Mouse (Mus musculus): Measurements from ENCODE around the gene Ing2. TPM values are rescaled to one million over a fixed set of nuclear protein-coding genes. Genes with fewer than 3 reads are reported as not detected.

Gene Ing2
- polyA plus RNA-seq, 1 experiment from 2014 or later = 10.9 TPM

DNA sequence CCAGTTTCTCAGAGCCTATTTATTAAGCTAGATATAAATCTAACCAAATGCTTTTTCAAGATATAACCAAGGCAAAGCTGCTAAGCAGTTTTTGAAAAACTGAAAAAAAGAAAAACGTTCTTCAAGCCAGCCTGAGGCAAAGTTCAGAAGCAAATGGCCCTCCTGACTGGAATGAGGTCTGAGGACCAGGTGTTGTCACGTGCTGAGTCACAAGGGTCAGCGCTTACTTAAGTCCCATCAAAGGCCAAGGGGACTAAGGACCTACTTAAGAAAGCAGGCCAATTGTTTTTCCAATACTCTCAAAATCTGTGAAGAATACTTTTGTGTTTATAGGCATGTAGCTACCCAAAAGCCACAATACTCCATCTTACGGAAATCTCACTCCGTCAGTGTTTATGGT lies 12.2 kb downstream of the Ing2 start:
- no peak overlapping the region for H3K4me2 ChIP-seq (ENCODE audit: low read depth, low read length)
- 70% methylated on average over 5 of the region's 5 CpGs for WGBS
- H3K4me3 ChIP-seq (ENCODE audit: low read length) = no peak overlapping the region
- 0 out of 2 replicates have a peak, but pooled peaks have one; percentile 36 for ATAC-seq (ENCODE audit: low read depth)
- no peaks in the 10 kb centered on the region for H3K4me1 ChIP-seq (replicated peaks; ENCODE audit: control insufficient read depth, insufficient read depth, low read length)
- peaks cover 3% of the 10 kb centered on the region; the same call in 1 of the 2 replicates for H3K36me3 ChIP-seq (ENCODE audit: control insufficient read depth, insufficient read depth, low read length)
- H3K27me3 ChIP-seq (ENCODE audit: control insufficient read depth, insufficient read depth, low read depth, low read length) = no peaks in the 10 kb centered on the region
- no peak overlapping the region for H3K27ac ChIP-seq (ENCODE audit: low read length)
- H3K9me3 ChIP-seq (ENCODE audit: control insufficient read depth, low read length) = no peaks in the 10 kb centered on the region
- no peak overlapping the region for H3K9ac ChIP-seq (ENCODE audit: low read length)

DNA sequence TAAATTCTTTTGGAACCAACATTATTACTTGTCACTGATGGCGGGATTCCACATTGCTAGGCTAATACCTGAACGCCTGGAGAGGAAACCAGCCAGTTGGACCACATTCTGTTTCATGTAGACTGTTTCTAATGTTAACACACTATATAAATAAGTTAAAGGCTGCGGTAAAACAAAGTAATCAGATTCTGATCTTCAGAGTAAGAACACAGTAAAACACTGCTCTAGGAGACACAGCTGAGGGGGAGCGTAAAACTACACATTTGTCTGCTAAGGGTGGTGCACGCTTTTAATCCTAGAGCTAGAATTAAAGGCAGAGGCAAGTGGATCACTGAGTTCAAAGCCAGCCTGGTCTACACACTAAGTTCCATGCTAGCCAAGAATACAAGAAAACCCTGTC lies 12.6 kb downstream of the Ing2 start:
- WGBS = 71% methylated on average over 5 of the region's 5 CpGs
- peak; percentile 28; the same call in 1 of the 2 replicates for ATAC-seq (ENCODE audit: low read depth)

GRCm38 (mm10) chr8:47660394-47660793 lies 15.0 kb downstream of the Ing2 start:
- Histone ChIP-seq H3K4me2 (ENCODE audit: low read depth, low read length) (no peak overlapping the region), H3K4me1 (replicated peaks; ENCODE audit: control insufficient read depth, insufficient read depth, low read length) (no peaks in the 10 kb centered on the region), H3K27ac (ENCODE audit: low read length) (no peak overlapping the region), H3K9me3 (ENCODE audit: control insufficient read depth, low read length) (no peaks in the 10 kb centered on the region), H3K4me3 (ENCODE audit: low read length) (no peak overlapping the region), H3K27me3 (ENCODE audit: control insufficient read depth, insufficient read depth, low read depth, low read length) (no peaks in the 10 kb centered on the region), H3K36me3 (ENCODE audit: control insufficient read depth, insufficient read depth, low read length) (no peaks in the 10 kb centered on the region), H3K9ac (ENCODE audit: low read length) (no peak overlapping the region)
- 89% methylated on average over 7 of the region's 7 CpGs for WGBS
- ATAC-seq (ENCODE audit: low read depth) = no peak

More for the DNA sequence above, 12.6 kb downstream of the Ing2 start:
- Histone ChIP-seq H3K9me3 (ENCODE audit: control insufficient read depth, low read length) (no peaks in the 10 kb centered on the region), H3K27ac (ENCODE audit: low read length) (0 out of 2 replicates have a peak overlapping the region, but pooled peaks have one; percentile 45), H3K4me3 (ENCODE audit: low read length) (no peak overlapping the region), H3K4me2 (ENCODE audit: low read depth, low read length) (no peak overlapping the region), H3K36me3 (ENCODE audit: control insufficient read depth, insufficient read depth, low read length) (no peaks in the 10 kb centered on the region), H3K27me3 (ENCODE audit: control insufficient read depth, insufficient read depth, low read depth, low read length) (no peaks in the 10 kb centered on the region), H3K9ac (ENCODE audit: low read length) (no peak overlapping the region), H3K4me1 (replicated peaks; ENCODE audit: control insufficient read depth, insufficient read depth, low read length) (no peaks in the 10 kb centered on the region)

DNA sequence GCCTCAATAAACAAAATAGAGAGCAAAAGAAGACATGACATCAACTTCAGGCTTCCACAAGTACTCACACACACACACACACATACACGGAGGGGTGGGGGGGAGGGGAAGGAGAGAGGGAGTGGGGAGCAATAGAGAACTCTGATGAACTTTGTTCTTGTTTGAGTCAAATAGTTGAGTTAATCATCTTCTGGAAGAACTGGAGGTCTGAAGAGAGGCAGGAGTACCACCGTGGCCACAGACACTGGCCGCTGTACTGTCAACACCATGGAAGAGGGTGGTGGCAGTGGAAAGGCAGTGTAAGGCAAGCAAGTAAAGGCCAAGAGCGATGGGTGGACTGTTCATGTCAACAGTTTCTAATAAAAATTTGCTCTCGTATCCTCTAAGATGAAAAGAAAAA lies 15.9 kb downstream of the Ing2 start:
- H3K36me3 ChIP-seq (ENCODE audit: control insufficient read depth, insufficient read depth, low read length) = no peaks in the 10 kb centered on the region
- H3K9me3 ChIP-seq (ENCODE audit: control insufficient read depth, low read length) = no peaks in the 10 kb centered on the region
- no peak overlapping the region for H3K4me3 ChIP-seq (ENCODE audit: low read length)
- H3K27ac ChIP-seq (ENCODE audit: low read length) = no peak overlapping the region
- no peak for ATAC-seq (ENCODE audit: low read depth)
- H3K9ac ChIP-seq (ENCODE audit: low read length) = no peak overlapping the region
- 83% methylated on average over 5 of the region's 5 CpGs for WGBS
- H3K4me1 ChIP-seq (replicated peaks; ENCODE audit: control insufficient read depth, insufficient read depth, low read length) = no peaks in the 10 kb centered on the region
- no peaks in the 10 kb centered on the region for H3K27me3 ChIP-seq (ENCODE audit: control insufficient read depth, insufficient read depth, low read depth, low read length)
- H3K4me2 ChIP-seq (ENCODE audit: low read depth, low read length) = no peak overlapping the region

DNA sequence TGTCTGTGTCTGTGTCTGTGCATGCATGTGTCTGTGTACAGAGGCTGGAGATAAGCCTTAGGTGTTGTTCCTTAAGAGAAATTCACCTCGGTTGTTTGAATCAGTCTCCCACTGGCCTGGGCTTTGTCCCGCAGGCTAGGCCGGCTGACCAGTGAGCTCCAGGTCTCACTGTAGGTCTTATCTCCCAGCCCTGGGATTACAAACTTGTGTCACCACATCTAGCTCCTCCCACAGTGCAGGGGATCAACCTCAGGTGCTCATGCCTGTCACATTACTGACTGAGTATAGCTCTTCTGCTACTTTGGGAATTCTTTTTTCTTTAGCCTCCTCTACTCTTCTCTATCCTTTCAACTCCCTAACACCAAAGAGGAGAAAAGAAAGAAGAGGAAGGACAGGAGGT lies 20.9 kb downstream of the Ing2 start:
- no peak overlapping the region for H3K4me3 ChIP-seq (ENCODE audit: low read length)
- H3K36me3 ChIP-seq (ENCODE audit: control insufficient read depth, insufficient read depth, low read length) = no peaks in the 10 kb centered on the region
- no peaks in the 10 kb centered on the region for H3K4me1 ChIP-seq (replicated peaks; ENCODE audit: control insufficient read depth, insufficient read depth, low read length)
- ATAC-seq (ENCODE audit: low read depth) = no peak
- no peaks in the 10 kb centered on the region for H3K9me3 ChIP-seq (ENCODE audit: control insufficient read depth, low read length)
- no peak overlapping the region for H3K4me2 ChIP-seq (ENCODE audit: low read depth, low read length)
- no peak overlapping the region for H3K9ac ChIP-seq (ENCODE audit: low read length)
- 39% methylated on average over 3 of the region's 3 CpGs for WGBS
- no peaks in the 10 kb centered on the region for H3K27me3 ChIP-seq (ENCODE audit: control insufficient read depth, insufficient read depth, low read depth, low read length)
- H3K27ac ChIP-seq (ENCODE audit: low read length) = no peak overlapping the region

- Histone ChIP-seq H3K9ac (ENCODE audit: low read length) (no peak overlapping the region), H3K9me3 (ENCODE audit: control insufficient read depth, low read length) (no peaks in the 10 kb centered on the region), H3K27me3 (ENCODE audit: control insufficient read depth, insufficient read depth, low read depth, low read length) (no peaks in the 10 kb centered on the region), H3K36me3 (ENCODE audit: control insufficient read depth, insufficient read depth, low read length) (no peaks in the 10 kb centered on the region), H3K4me3 (ENCODE audit: low read length) (no peak overlapping the region), H3K4me1 (replicated peaks; ENCODE audit: control insufficient read depth, insufficient read depth, low read length) (no peaks in the 10 kb centered on the region), H3K27ac (ENCODE audit: low read length) (no peak overlapping the region), H3K4me2 (ENCODE audit: low read depth, low read length) (no peak overlapping the region)
- ATAC-seq (ENCODE audit: low read depth) = no peak
- WGBS = 51% methylated on average over 3 of the region's 3 CpGs
Observed at GRCm38 (mm10) chr8:47652737-47653076, 22.6 kb downstream of the Ing2 start.

DNA sequence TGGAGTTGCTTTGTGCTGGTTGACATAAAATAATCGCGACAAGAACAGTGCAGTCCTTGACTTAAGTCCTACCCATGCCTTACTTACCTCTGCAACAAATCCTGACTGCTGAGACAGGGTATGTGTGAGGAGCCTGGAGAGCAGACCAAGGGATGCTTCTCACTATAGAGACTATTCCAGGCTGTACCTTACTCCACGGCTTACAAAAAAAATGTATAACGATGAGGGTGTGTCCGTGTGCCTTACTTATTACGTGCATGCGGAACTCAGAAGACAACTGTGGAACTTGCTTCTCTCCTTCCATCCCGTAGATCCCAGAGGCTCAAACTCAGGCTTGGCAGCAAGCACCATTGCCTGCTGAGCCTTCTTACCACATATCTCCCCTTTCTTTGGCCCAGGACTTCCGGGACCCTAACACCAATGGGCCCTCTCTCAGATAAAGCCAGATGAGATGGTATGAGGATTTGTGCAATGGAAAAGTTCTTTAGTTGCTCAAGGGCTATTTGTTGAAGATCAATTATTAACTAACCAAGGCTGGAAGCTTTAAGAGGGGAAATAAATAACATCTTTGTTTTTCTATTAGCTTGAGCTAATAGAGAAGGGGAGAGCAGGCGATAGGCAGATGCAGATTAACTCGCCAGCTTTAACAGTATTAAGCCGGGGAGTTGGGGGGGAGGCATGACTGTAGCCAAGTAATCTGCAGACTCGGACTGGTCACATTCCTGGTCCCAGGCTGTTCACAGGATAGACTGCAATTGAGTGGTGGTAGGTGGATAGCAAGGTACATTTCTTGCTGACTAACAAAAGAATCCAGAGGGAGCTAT lies 23.2 kb downstream of the Ing2 start:
- no peak overlapping the region for H3K4me3 ChIP-seq (ENCODE audit: low read length)
- no peaks in the 10 kb centered on the region for H3K4me1 ChIP-seq (replicated peaks; ENCODE audit: control insufficient read depth, insufficient read depth, low read length)
- no peak overlapping the region for H3K9ac ChIP-seq (ENCODE audit: low read length)
- 51% methylated on average over 13 of the region's 13 CpGs for WGBS
- peak overlapping the region; percentile 58 for H3K27ac ChIP-seq (ENCODE audit: low read length)
- H3K36me3 ChIP-seq (ENCODE audit: control insufficient read depth, insufficient read depth, low read length) = no peaks in the 10 kb centered on the region
- H3K9me3 ChIP-seq (ENCODE audit: control insufficient read depth, low read length) = no peaks in the 10 kb centered on the region; the same call in 1 of the 2 replicates
- ATAC-seq (ENCODE audit: low read depth) = peak; percentile 56; the same call in 1 of the 2 replicates
- no peaks in the 10 kb centered on the region for H3K27me3 ChIP-seq (ENCODE audit: control insufficient read depth, insufficient read depth, low read depth, low read length)
- H3K4me2 ChIP-seq (ENCODE audit: low read depth, low read length) = no peak overlapping the region

DNA sequence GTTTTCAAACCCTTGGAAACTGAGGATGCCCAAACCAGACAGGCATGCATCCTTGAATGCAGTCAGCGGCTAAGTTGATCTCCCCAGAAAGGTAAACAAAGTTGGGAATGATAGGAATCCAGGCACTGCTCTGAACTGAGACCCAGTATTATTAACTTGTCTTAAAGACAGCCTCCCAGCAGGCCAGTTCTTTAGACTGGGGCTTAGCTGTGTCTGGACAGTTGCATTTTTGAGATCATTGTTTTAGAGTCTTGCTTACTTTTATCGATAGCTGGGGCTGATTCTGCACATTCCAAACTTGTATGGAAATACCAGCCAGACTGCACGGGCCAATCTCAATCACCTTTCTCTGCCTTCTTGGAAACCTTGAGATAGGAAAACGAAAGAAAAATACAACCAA lies 24.5 kb downstream of the Ing2 start:
- H3K4me1 ChIP-seq (replicated peaks; ENCODE audit: control insufficient read depth, insufficient read depth, low read length) = no peaks in the 10 kb centered on the region
- 38% methylated on average over 4 of the region's 4 CpGs for WGBS
- H3K9me3 ChIP-seq (ENCODE audit: control insufficient read depth, low read length) = peaks cover 5% of the 10 kb centered on the region
- no peak for ATAC-seq (ENCODE audit: low read depth)
- no peak overlapping the region for H3K4me2 ChIP-seq (ENCODE audit: low read depth, low read length)
- no peak overlapping the region for H3K4me3 ChIP-seq (ENCODE audit: low read length)
- no peak overlapping the region for H3K9ac ChIP-seq (ENCODE audit: low read length)
- H3K36me3 ChIP-seq (ENCODE audit: control insufficient read depth, insufficient read depth, low read length) = no peaks in the 10 kb centered on the region
- H3K27ac ChIP-seq (ENCODE audit: low read length) = no peak overlapping the region
- H3K27me3 ChIP-seq (ENCODE audit: control insufficient read depth, insufficient read depth, low read depth, low read length) = no peaks in the 10 kb centered on the region

- 84% methylated on average over 9 of the region's 9 CpGs for WGBS
- H3K36me3 ChIP-seq (ENCODE audit: control insufficient read depth, insufficient read depth, low read length) = no peaks in the 10 kb centered on the region
- H3K9me3 ChIP-seq (ENCODE audit: control insufficient read depth, low read length) = peaks cover 5% of the 10 kb centered on the region
- H3K4me3 ChIP-seq (ENCODE audit: low read length) = no peak overlapping the region
- no peak overlapping the region for H3K9ac ChIP-seq (ENCODE audit: low read length)
- H3K27me3 ChIP-seq (ENCODE audit: control insufficient read depth, insufficient read depth, low read depth, low read length) = no peaks in the 10 kb centered on the region
- H3K4me1 ChIP-seq (replicated peaks; ENCODE audit: control insufficient read depth, insufficient read depth, low read length) = no peaks in the 10 kb centered on the region
- H3K27ac ChIP-seq (ENCODE audit: low read length) = no peak overlapping the region
- ATAC-seq (ENCODE audit: low read depth) = no peak
- H3K4me2 ChIP-seq (ENCODE audit: low read depth, low read length) = no peak overlapping the region
Observed at GRCm38 (mm10) chr8:47649551-47649950, 25.8 kb downstream of the Ing2 start.
